In the genomic region with DNA sequence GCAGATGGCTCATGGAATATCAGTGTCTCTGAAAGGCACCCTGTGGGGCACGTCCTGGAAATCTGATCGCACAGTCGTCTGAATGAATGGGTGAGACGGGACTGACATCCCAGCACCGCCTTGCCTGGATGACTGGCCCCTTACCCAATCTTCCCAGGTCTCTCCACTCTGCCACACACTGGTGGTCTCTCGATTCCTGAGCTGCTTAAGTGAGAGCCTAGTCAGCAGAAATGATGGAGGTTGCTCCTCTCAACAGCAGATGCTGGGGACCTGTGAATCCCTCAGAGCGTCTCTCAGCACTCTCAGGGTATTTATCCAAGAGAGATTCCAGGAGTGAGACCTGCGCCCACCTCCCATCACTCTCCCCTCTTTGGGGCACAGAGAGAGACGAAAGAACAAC, we compare ENCODE assay signal across 9 mouse cellular contexts. TPM values are rescaled to one million over a fixed set of nuclear protein-coding genes. Genes with fewer than 3 reads are reported as not detected.
A peak's percentile ranks its signal among the peaks of the same experiment; 100 is the strongest.
DNase-seq lines count a peak whose midpoint lies in the region; ATAC-seq and TF ChIP-seq lines count a peak whose summit lies in the region.
"Had no signal": no experiment of that assay in that cellular context is flagged by ENCODE, and none has a peak within 500 bp of the region (broad histone marks: within the 10 kb centered on the region; RNA-seq: fewer than 3 reads in every experiment).

No protein-coding gene starts in this region.

- H3K4me1 ChIP-seq in heart, embryonic 13.5 days = peaks cover 35% of the 10 kb centered on the region
- peaks cover 14% of the 10 kb centered on the region for H3K4me1 ChIP-seq in ES-Bruce4 (ENCODE audit: control insufficient read depth, insufficient read depth, low read length)
- peaks cover 6% of the 10 kb centered on the region; the same call in 1 of the 2 replicates for H3K4me1 ChIP-seq in hindbrain, embryonic 11.5 days (replicated peaks; ENCODE audit: control insufficient read depth, insufficient read depth, low read length)
- peaks cover 8% of the 10 kb centered on the region; the same call in 1 of the 2 replicates for H3K4me1 ChIP-seq in liver, embryonic 13.5 days (replicated peaks)

- no peak for TF ChIP-seq EP300 in ES-Bruce4 (IDR thresholded peaks at IDR 0.05; ENCODE audit: insufficient read depth, low read depth, low read length)

- H3K9me3 ChIP-seq in heart, embryonic 13.5 days = no peaks in the 10 kb centered on the region
- H3K9me3 ChIP-seq in ES-Bruce4 (replicated peaks; ENCODE audit: control insufficient read depth, insufficient read depth, low read length, poor library complexity, severe bottlenecking) = no peaks in the 10 kb centered on the region
- no peaks in the 10 kb centered on the region for H3K9me3 ChIP-seq in hindbrain, embryonic 11.5 days (ENCODE audit: control insufficient read depth, low read length)
- H3K9me3 ChIP-seq in liver, embryonic 13.5 days (replicated peaks) = no peaks in the 10 kb centered on the region

- ATAC-seq in heart, embryonic 13.5 days (ENCODE audit: extremely low read depth, insufficient number of reproducible peaks, low FRiP score, low TSS enrichment) = no peak
- no peak for ATAC-seq in hindbrain, embryonic 11.5 days (ENCODE audit: low FRiP score)
- ATAC-seq in liver, embryonic 13.5 days (ENCODE audit: low read depth) = no peak

- H3K36me3 ChIP-seq in heart, embryonic 13.5 days = no peaks in the 10 kb centered on the region
- no peaks in the 10 kb centered on the region for H3K36me3 ChIP-seq in ES-Bruce4 (ENCODE audit: control insufficient read depth, insufficient read depth, low read length, poor library complexity, severe bottlenecking)
- no peaks in the 10 kb centered on the region for H3K36me3 ChIP-seq in hindbrain, embryonic 11.5 days (ENCODE audit: control insufficient read depth, insufficient read depth, low read length)
- H3K36me3 ChIP-seq in liver, embryonic 13.5 days = no peaks in the 10 kb centered on the region

- TF ChIP-seq CTCF in ES-Bruce4 (IDR thresholded peaks at IDR 0.05; ENCODE audit: low read depth, low read length) = no peak

- 31% methylated on average over 9 of the region's 9 CpGs for WGBS in heart, embryonic 13.5 days
- 15% methylated on average over 9 of the region's 9 CpGs for WGBS in hindbrain, embryonic 11.5 days
- WGBS in liver, embryonic 13.5 days (ENCODE audit: insufficient replicate concordance) = 58% methylated on average over 9 of the region's 9 CpGs

- DNase-seq in heart, adult 18-20 months = no peak
- peak; percentile 26 for DNase-seq in hindbrain, embryonic 11.5 days (ENCODE audit: low spot score)
- no peak for DNase-seq in liver, embryonic 13.5 days
- no peak for DNase-seq in gastrocnemius, adult 18-20 months (ENCODE audit: low spot score)
- DNase-seq in spleen, postnatal 4 days (ENCODE audit: low spot score in 2 of 2) = no peak
- DNase-seq in kidney, postnatal 4 days = no peak
- DNase-seq: lung, adult 2 months had no signal

- no peak overlapping the region for H3K9ac ChIP-seq in heart, embryonic 13.5 days
- H3K9ac ChIP-seq in ES-Bruce4 (ENCODE audit: low read depth, poor library complexity, severe bottlenecking) = 0 out of 2 replicates have a peak overlapping the region, but pooled peaks have one; percentile 29
- no peak overlapping the region for H3K9ac ChIP-seq in hindbrain, embryonic 11.5 days (ENCODE audit: low read depth, low read length)
- H3K9ac ChIP-seq in liver, embryonic 13.5 days = no peak overlapping the region

- H3K4me3 ChIP-seq in heart, embryonic 13.5 days = no peak overlapping the region
- no peak overlapping the region for H3K4me3 ChIP-seq in ES-Bruce4 (ENCODE audit: low read depth, low read length)
- no peak overlapping the region for H3K4me3 ChIP-seq in hindbrain, embryonic 11.5 days (ENCODE audit: low read depth, low read length)
- no peak overlapping the region for H3K4me3 ChIP-seq in liver, embryonic 13.5 days (replicated peaks)

- TF ChIP-seq POLR2A in ES-Bruce4 (IDR thresholded peaks at IDR 0.05; ENCODE audit: insufficient read depth, low read length) = no peak

- 0 out of 2 replicates have a peak overlapping the region, but pooled peaks have one; percentile 27 for H3K4me2 ChIP-seq in heart, embryonic 13.5 days
- H3K4me2 ChIP-seq in hindbrain, embryonic 11.5 days (replicated peaks; ENCODE audit: low read depth, low read length) = no peak overlapping the region; the same call in 1 of the 2 replicates
- H3K4me2 ChIP-seq in liver, embryonic 13.5 days = peak overlapping the region; percentile 15

- H3K27me3 ChIP-seq in heart, embryonic 13.5 days (replicated peaks) = no peaks in the 10 kb centered on the region
- no peaks in the 10 kb centered on the region for H3K27me3 ChIP-seq in ES-Bruce4 (ENCODE audit: control insufficient read depth, insufficient read depth, low read length, poor library complexity, severe bottlenecking)
- H3K27me3 ChIP-seq in hindbrain, embryonic 11.5 days (ENCODE audit: control insufficient read depth, insufficient read depth, low read length) = no peaks in the 10 kb centered on the region
- H3K27me3 ChIP-seq in liver, embryonic 13.5 days = no peaks in the 10 kb centered on the region

- peak overlapping the region; percentile 30 for H3K27ac ChIP-seq in heart, embryonic 13.5 days (replicated peaks)
- H3K27ac ChIP-seq in ES-Bruce4 (ENCODE audit: insufficient read depth, low read length) = peak overlapping the region; percentile 40
- H3K27ac ChIP-seq in hindbrain, embryonic 11.5 days (ENCODE audit: low read depth, low read length) = no peak overlapping the region
- peak overlapping the region; percentile 72 for H3K27ac ChIP-seq in liver, embryonic 13.5 days

RNA-seq across cellular contexts. Expression of gene Zfp281, which starts 36.8 kb away (rescaled TPM):
- polyA plus RNA-seq in heart, embryonic 13.5 days (2015; fragmentation: Nextera tagmentation; extraction: Ambion mirVana) = 12.4 TPM in 2 replicates
- total RNA-seq in heart, adult 18-20 months (2021) = 10 to 100 TPM in 1 of 2 experiments, 1 to 10 TPM in 1; 9.0 to 10.9 TPM
- 94.4 and 98.1 TPM in 2 replicates for polyA plus RNA-seq in ES-Bruce4 (2011; ENCODE audit: insufficient read depth, insufficient read length, low read depth, missing spikeins)
- polyA plus RNA-seq in hindbrain, embryonic 11.5 days (2014; fragmentation: Nextera tagmentation; extraction: Ambion mirVana) = 38.5 and 39.3 TPM in 2 replicates
- polyA plus RNA-seq in liver, embryonic 13.5 days (2015; fragmentation: Nextera tagmentation; extraction: Ambion mirVana) = 6.7 and 8.4 TPM in 2 replicates
- total RNA-seq in gastrocnemius, adult 18-20 months (2021) = 10 to 100 TPM in 1 of 2 experiments, 1 to 10 TPM in 1; 8.5 to 10.1 TPM
